Mouse (Mus musculus) intestine, postnatal 0 days (tissue): ENCODE measurements around the gene Srgn. TPM values are rescaled to one million over a fixed set of nuclear protein-coding genes. Genes with fewer than 3 reads are reported as not detected.

ENCODE experiments used
- ATAC-seq: fragments of 200-750 bp; cut with Nextera tagmentation; 2 replicates; pipeline ENCODE4 v1.8.0; 2017; ENCODE audit warnings: mild to moderate bottlenecking, moderate TSS enrichment, moderate library complexity
- H3K27ac ChIP-seq: fragments of 300-500 bp; sonication (generic); 2 replicates; pipeline ENCODE4 v1.5.1; 2014; ENCODE audit warnings: mild to moderate bottlenecking, low read depth, low read length, moderate library complexity
- H3K27me3 ChIP-seq: fragments of 300-500 bp; sonication (generic); replicated peaks from 2 replicates; pipeline ENCODE4 v1.6.1; 2014; ENCODE audit warnings: low read length, mixed read lengths; ENCODE audit not compliant: control insufficient read depth, insufficient read depth
- H3K36me3 ChIP-seq: fragments of 300-500 bp; sonication (generic); 2 replicates; pipeline ENCODE4 v1.6.1; 2014; ENCODE audit warnings: mild to moderate bottlenecking, moderate library complexity; ENCODE audit not compliant: control insufficient read depth, insufficient read depth
- H3K4me1 ChIP-seq: fragments of 300-500 bp; sonication (generic); replicated peaks from 2 replicates; pipeline ENCODE4 v1.6.1; 2014; ENCODE audit warnings: antibody characterized with exemption, low read length, mixed read lengths; ENCODE audit not compliant: control insufficient read depth, insufficient read depth
- H3K4me2 ChIP-seq: fragments of 300-500 bp; sonication (generic); replicated peaks from 2 replicates; pipeline ENCODE4 v1.6.1; 2014; ENCODE audit warnings: low read depth, mild to moderate bottlenecking, moderate library complexity
- H3K4me3 ChIP-seq: fragments of 300-500 bp; sonication (generic); 2 replicates; pipeline ENCODE4 v1.5.1; 2014; ENCODE audit warnings: low read depth, low read length
- H3K9ac ChIP-seq: fragments of 300-500 bp; sonication (generic); 2 replicates; pipeline ENCODE4 v1.6.1; 2014; ENCODE audit warnings: mild to moderate bottlenecking, low read depth, low read length
- H3K9me3 ChIP-seq: fragments of 300-500 bp; sonication (generic); 2 replicates; pipeline ENCODE4 v1.6.1; 2016; ENCODE audit warnings: mixed run types; ENCODE audit not compliant: control insufficient read depth
- CTCF ChIP-seq: sonication (generic); IDR thresholded peaks from 2 replicates; pipeline ENCODE4 v1.5.1; 2016; ENCODE audit warnings: low read depth, mild to moderate bottlenecking, control low read depth, antibody characterized with exemption, moderate library complexity
- WGBS: fragments of 180-500 bp; shearing (Covaris S2); extraction: QIAGEN DNeasy Blood & Tissue Kit; methylation state at CpG from one replicate; pipeline ENCODE4 v1.1.7; 2014; 5-methylcytosine and 5-hydroxymethylcytosine counted together
- polyA plus RNA-seq: library from polyadenylated mRNA; unstranded; fragments of >200 nt; fragmentation: Nextera tagmentation; extraction: Ambion mirVana; gene quantifications from 2 replicates; pipeline ENCODE4 v1.2.1, GENCODE M21; 2015

The Srgn gene
- polyA plus RNA-seq, 1 experiment from 2014 or later, result 21.6 TPM

DNA sequence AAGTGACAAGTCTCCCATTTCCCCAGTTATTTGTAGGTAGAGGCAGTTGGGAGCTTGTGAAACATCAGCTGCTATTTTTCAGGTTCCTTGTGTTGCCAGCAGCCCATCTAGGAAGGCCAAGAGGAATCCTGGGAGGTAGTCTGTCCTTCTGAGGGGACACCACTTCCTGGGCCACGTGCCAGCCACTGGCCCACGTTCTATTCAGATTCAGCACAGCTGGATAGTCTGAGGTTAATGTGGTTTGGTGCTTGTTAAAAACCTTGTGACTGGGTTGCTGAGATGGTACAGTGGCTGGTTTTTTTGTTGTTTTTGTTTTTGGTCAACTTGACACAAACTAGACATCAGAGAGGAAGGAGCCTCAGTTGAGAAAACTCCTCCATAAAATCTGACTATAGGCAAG lies 5.6 kb upstream of the Srgn start:
- WGBS, result 46% methylated on average over 2 of the region's 2 CpGs
- no peak overlapping the region for H3K4me2 ChIP-seq
- no peak overlapping the region for H3K9ac ChIP-seq
- H3K36me3 ChIP-seq, result no peaks in the 10 kb centered on the region
- no peak overlapping the region for H3K4me3 ChIP-seq
- H3K9me3 ChIP-seq, result no peaks in the 10 kb centered on the region
- no peak overlapping the region for H3K27ac ChIP-seq
- no peak for ATAC-seq
- no peaks in the 10 kb centered on the region for H3K4me1 ChIP-seq
- H3K27me3 ChIP-seq, result no peaks in the 10 kb centered on the region
- TF ChIP-seq CTCF, result no peak

DNA sequence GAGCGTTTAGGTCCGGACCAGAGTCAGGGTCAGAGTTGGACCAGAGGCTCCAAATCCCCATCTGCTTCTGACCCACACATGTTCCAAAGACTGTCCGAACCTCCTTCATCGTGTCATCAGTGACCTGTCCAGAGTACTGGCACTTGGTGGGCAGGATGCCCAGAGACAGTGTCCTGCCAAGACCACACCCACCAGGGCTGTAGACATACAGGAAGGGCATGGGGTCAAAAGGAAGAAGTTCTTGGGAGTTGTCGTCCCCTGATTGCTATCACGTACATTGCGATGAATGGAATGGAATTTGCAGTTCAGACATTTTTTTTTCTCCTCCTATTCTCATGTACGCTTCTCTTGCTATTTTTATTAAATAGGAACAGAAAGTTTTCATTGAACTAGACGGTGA lies 2.9 kb upstream of the Srgn start:
- no peaks in the 10 kb centered on the region for H3K4me1 ChIP-seq
- no peak overlapping the region for H3K27ac ChIP-seq
- ATAC-seq, result no peak
- TF ChIP-seq CTCF, result no peak
- WGBS, result 72% methylated on average over 9 of the region's 9 CpGs
- no peak overlapping the region for H3K9ac ChIP-seq
- H3K4me3 ChIP-seq, result no peak overlapping the region
- no peaks in the 10 kb centered on the region for H3K9me3 ChIP-seq
- no peaks in the 10 kb centered on the region for H3K36me3 ChIP-seq
- no peaks in the 10 kb centered on the region for H3K27me3 ChIP-seq
- H3K4me2 ChIP-seq, result no peak overlapping the region

DNA sequence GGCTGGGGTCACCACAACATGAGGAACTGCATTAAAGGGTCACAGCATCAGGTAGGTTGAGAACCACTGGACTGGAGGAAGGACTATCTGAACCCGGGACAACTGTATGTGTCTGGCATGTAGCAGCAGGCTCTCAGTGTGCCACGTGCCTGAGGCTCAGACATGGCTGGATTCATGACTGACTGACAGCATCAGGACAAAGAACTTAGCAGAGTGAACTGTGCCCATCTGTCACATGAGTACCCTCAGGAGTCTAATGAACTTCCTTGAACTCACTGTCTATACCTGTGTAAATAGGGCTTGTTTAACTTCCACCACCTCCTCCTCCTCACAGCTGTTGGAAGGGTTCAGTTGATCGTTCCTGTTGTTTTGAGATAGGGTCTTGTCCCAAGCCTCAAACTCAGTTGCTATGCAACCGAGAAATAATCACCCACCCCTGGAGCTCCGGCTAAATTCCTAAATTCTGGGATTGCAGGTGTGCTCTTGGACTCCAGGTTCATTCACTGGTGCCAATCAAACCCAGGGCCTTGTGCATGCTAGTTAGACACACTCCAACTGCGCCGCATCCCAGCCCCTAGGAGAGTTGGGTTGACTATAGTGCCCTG lies 4.8 kb downstream of the Srgn start:
- 52% methylated on average over 7 of the region's 7 CpGs for WGBS
- H3K9me3 ChIP-seq, result no peaks in the 10 kb centered on the region
- peak; percentile 83 for ATAC-seq
- H3K4me1 ChIP-seq, result no peaks in the 10 kb centered on the region
- no peaks in the 10 kb centered on the region for H3K27me3 ChIP-seq
- H3K9ac ChIP-seq, result no peak overlapping the region
- no peak for TF ChIP-seq CTCF
- H3K4me2 ChIP-seq, result no peak overlapping the region
- peak overlapping the region; percentile 57 for H3K27ac ChIP-seq
- no peak overlapping the region for H3K4me3 ChIP-seq
- H3K36me3 ChIP-seq, result no peaks in the 10 kb centered on the region

DNA sequence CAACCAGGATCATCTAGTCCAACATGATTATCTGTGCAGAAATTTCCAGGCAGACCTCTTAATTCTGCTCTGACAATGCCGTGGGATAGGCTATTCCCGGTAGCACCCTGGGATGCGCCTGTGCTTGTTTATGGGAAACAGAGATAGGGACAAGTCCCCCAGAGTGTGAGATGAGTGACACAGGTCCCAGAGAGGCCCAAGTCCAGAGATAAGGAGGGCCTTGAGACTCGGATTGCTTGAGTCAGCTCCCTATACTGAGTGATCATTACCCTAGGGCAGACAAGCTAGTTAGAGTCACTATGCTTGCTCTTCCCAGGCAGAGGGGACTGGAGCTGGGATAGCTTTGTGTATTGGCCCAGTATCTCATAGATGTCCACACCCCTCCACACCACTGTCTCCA lies 5.5 kb downstream of the Srgn start:
- WGBS, result 32% methylated on average over 4 of the region's 4 CpGs
- no peak for TF ChIP-seq CTCF
- ATAC-seq, result peak; percentile 91

GRCm38 (mm10) chr10:62520911-62521310 lies 6.3 kb downstream of the Srgn start:
- WGBS, result 40% methylated on average over 2 of the region's 2 CpGs
- H3K4me3 ChIP-seq, result no peak overlapping the region

More for the DNA sequence above, 5.5 kb downstream of the Srgn start:
- Histone ChIP-seq H3K4me1 (no peaks in the 10 kb centered on the region), H3K4me2 (no peak overlapping the region), H3K9ac (no peak overlapping the region), H3K27ac (peak overlapping the region; percentile 57), H3K9me3 (no peaks in the 10 kb centered on the region), H3K36me3 (no peaks in the 10 kb centered on the region), H3K27me3 (no peaks in the 10 kb centered on the region), H3K4me3 (no peak overlapping the region)

DNA sequence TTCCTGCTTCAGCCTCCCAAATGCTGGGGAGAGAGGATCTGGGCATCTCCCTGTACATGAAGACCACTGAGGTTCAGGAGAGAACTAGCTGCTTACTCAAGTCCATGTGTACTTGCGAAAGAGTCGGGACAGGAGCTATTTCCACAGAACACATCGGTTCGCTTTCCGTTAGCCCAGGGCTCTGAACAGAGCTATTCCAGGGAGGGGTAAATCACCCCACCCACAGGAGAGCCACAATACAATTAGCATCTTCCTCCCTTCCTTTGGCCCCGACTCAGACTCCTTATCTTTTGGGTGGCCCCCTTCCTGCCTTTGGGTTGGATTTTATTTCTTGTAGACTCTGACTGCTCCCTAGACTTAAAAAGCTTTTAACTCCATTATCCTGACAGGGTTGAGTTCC lies 9.7 kb downstream of the Srgn start:
- ATAC-seq, result no peak
- 78% methylated on average over 6 of the region's 6 CpGs for WGBS

More at GRCm38 (mm10) chr10:62520911-62521310, 6.3 kb downstream of the Srgn start:
- Histone ChIP-seq H3K9ac (no peak overlapping the region), H3K4me1 (no peaks in the 10 kb centered on the region), H3K27ac (no peak overlapping the region), H3K27me3 (no peaks in the 10 kb centered on the region), H3K9me3 (no peaks in the 10 kb centered on the region), H3K4me2 (no peak overlapping the region), H3K36me3 (no peaks in the 10 kb centered on the region)
- no peak for TF ChIP-seq CTCF
- no peak for ATAC-seq

GRCm38 (mm10) chr10:62512855-62513254 lies 14.4 kb downstream of the Srgn start:
- TF ChIP-seq CTCF, result no peak
- Histone ChIP-seq H3K36me3 (no peaks in the 10 kb centered on the region), H3K4me2 (no peak overlapping the region), H3K9me3 (no peaks in the 10 kb centered on the region), H3K4me1 (no peaks in the 10 kb centered on the region), H3K9ac (no peak overlapping the region), H3K27ac (no peak overlapping the region), H3K4me3 (no peak overlapping the region), H3K27me3 (no peaks in the 10 kb centered on the region)
- WGBS, result 93% methylated on average over 4 of the region's 4 CpGs
- no peak for ATAC-seq

More for the DNA sequence above, 9.7 kb downstream of the Srgn start:
- no peak overlapping the region for H3K4me3 ChIP-seq
- H3K9ac ChIP-seq, result no peak overlapping the region
- no peak overlapping the region for H3K4me2 ChIP-seq
- TF ChIP-seq CTCF, result no peak
- no peak overlapping the region for H3K27ac ChIP-seq
- no peaks in the 10 kb centered on the region for H3K4me1 ChIP-seq
- H3K36me3 ChIP-seq, result no peaks in the 10 kb centered on the region
- H3K27me3 ChIP-seq, result no peaks in the 10 kb centered on the region
- H3K9me3 ChIP-seq, result no peaks in the 10 kb centered on the region
